Comparison of ENCODE assay signal across 15 mouse cellular contexts in the genomic region with DNA sequence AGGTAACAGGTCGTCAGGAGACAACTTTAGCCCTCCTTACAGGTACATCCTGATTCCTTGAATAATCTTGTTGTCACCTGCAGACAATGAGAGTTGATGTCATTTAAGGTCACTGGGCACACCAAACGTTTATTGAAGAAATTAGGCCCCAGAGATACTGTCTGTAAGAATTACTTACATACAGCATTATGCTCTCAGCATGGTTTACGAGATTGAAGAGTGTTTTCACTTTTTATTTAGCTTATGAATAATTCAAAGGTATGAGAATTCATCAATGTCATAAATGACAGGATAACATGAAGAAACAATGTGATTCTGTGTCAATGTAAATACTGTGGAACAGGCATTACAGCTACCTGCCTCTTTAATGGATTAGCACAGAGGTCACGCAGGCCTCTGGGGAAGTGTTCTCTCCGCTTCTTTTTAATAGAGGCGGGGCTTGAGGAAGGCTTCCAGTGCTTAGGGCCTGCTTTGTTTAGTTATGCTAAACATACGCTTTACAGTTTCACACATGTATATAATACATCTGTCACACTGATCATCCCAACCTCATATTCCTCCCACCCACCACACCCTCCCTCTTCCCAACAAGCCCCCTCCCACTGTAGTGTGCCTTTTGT. TPM values are rescaled to one million over a fixed set of nuclear protein-coding genes. Genes with fewer than 3 reads are reported as not detected.
DNase-seq lines count a peak whose midpoint lies in the region; ATAC-seq and TF ChIP-seq lines count a peak whose summit lies in the region.
"Had no signal": no experiment of that assay in that cellular context is flagged by ENCODE, and none has a peak within 500 bp of the region (broad histone marks: within the 10 kb centered on the region; RNA-seq: fewer than 3 reads in every experiment).

No protein-coding gene starts in this region.

- no peaks in the 10 kb centered on the region for H3K9me3 ChIP-seq in midbrain, embryonic 11.5 days (ENCODE audit: control insufficient read depth, low read length)
- no peaks in the 10 kb centered on the region for H3K9me3 ChIP-seq in midbrain, embryonic 10.5 days (replicated peaks)
- H3K9me3 ChIP-seq in forebrain, embryonic 16.5 days (ENCODE audit: control insufficient read depth, low read length): no peaks in the 10 kb centered on the region
- H3K9me3 ChIP-seq in midbrain, embryonic 15.5 days: no peaks in the 10 kb centered on the region
- H3K9me3 ChIP-seq: embryonic facial prominence, embryonic 12.5 days; heart, embryonic 13.5 days; liver, embryonic 12.5 days had no signal

- peaks cover 7% of the 10 kb centered on the region; the same call in 1 of the 2 replicates for H3K4me1 ChIP-seq in midbrain, embryonic 11.5 days (ENCODE audit: control insufficient read depth, insufficient read depth, low read length)
- peaks cover 3% of the 10 kb centered on the region for H3K4me1 ChIP-seq in midbrain, embryonic 10.5 days
- H3K4me1 ChIP-seq in bone marrow macrophage, adult 2 months (ENCODE audit: control insufficient read depth, insufficient read depth, low read length): peaks cover 32% of the 10 kb centered on the region
- H3K4me1 ChIP-seq in forebrain, embryonic 16.5 days (replicated peaks; ENCODE audit: control insufficient read depth, insufficient read depth, low read length): peaks cover 10% of the 10 kb centered on the region
- peaks cover 9% of the 10 kb centered on the region for H3K4me1 ChIP-seq in midbrain, embryonic 15.5 days
- H3K4me1 ChIP-seq: liver, embryonic 12.5 days had no signal

- WGBS in midbrain, embryonic 11.5 days: 79% methylated on average over 7 of the region's 7 CpGs
- WGBS in midbrain, embryonic 10.5 days: 80% methylated on average over 7 of the region's 7 CpGs
- 53% methylated on average over 7 of the region's 7 CpGs for WGBS in forebrain, embryonic 16.5 days
- 42% methylated on average over 7 of the region's 7 CpGs for WGBS in midbrain, embryonic 15.5 days

- no peak overlapping the region for H3K4me3 ChIP-seq in midbrain, embryonic 11.5 days (ENCODE audit: low read depth, low read length)
- H3K4me3 ChIP-seq in midbrain, embryonic 10.5 days: no peak overlapping the region
- no peak overlapping the region for H3K4me3 ChIP-seq in bone marrow macrophage, adult 2 months (ENCODE audit: insufficient read depth, low read length)
- no peak overlapping the region for H3K4me3 ChIP-seq in forebrain, embryonic 16.5 days (replicated peaks; ENCODE audit: low read length)
- H3K4me3 ChIP-seq in midbrain, embryonic 15.5 days: no peak overlapping the region
- H3K4me3 ChIP-seq: embryonic facial prominence, embryonic 12.5 days; heart, embryonic 13.5 days; layer of hippocampus, adult 2 months; liver, embryonic 12.5 days had no signal

- TF ChIP-seq CTCF in bone marrow macrophage, adult 2 months (IDR thresholded peaks at IDR 0.05; ENCODE audit: low read depth, low read length): no peak

- peak; percentile 77 for DNase-seq in midbrain, embryonic 11.5 days (ENCODE audit: low spot score, missing footprints)
- no peak for DNase-seq in midbrain, embryonic 10.5 days (ENCODE audit: low spot score)
- DNase-seq in heart, adult 18-20 months: no peak
- no peak for DNase-seq in cerebellum, adult 9-10 months
- DNase-seq: cerebellum, adult 11-12 months; kidney, adult 11 months; kidney, postnatal 10 days; thymus, adult 18-20 months had no signal

- H3K27ac ChIP-seq in midbrain, embryonic 11.5 days (ENCODE audit: low read depth, low read length): no peak overlapping the region
- H3K27ac ChIP-seq in midbrain, embryonic 10.5 days (replicated peaks): no peak overlapping the region
- H3K27ac ChIP-seq in bone marrow macrophage, adult 2 months (ENCODE audit: insufficient read depth, low read depth, low read length): peak overlapping the region; percentile 10
- peak overlapping the region; percentile 10; the same call in 1 of the 2 replicates for H3K27ac ChIP-seq in forebrain, embryonic 16.5 days (ENCODE audit: low read length)
- H3K27ac ChIP-seq in midbrain, embryonic 15.5 days: no peak overlapping the region
- H3K27ac ChIP-seq: embryonic facial prominence, embryonic 12.5 days; heart, embryonic 13.5 days; layer of hippocampus, adult 2 months; liver, embryonic 12.5 days had no signal

- H3K4me2 ChIP-seq in midbrain, embryonic 11.5 days: no peak overlapping the region
- no peak overlapping the region for H3K4me2 ChIP-seq in forebrain, embryonic 16.5 days (ENCODE audit: low read length)
- H3K4me2 ChIP-seq in midbrain, embryonic 15.5 days: no peak overlapping the region
- H3K4me2 ChIP-seq: embryonic facial prominence, embryonic 12.5 days; heart, embryonic 13.5 days; liver, embryonic 12.5 days had no signal

- no peaks in the 10 kb centered on the region for H3K36me3 ChIP-seq in midbrain, embryonic 11.5 days (ENCODE audit: control insufficient read depth, insufficient read depth, low read length)
- H3K36me3 ChIP-seq in midbrain, embryonic 10.5 days: no peaks in the 10 kb centered on the region
- H3K36me3 ChIP-seq in forebrain, embryonic 16.5 days (ENCODE audit: control insufficient read depth, insufficient read depth): no peaks in the 10 kb centered on the region
- no peaks in the 10 kb centered on the region for H3K36me3 ChIP-seq in midbrain, embryonic 15.5 days (replicated peaks)
- H3K36me3 ChIP-seq: embryonic facial prominence, embryonic 12.5 days; heart, embryonic 13.5 days; liver, embryonic 12.5 days had no signal

- ATAC-seq in midbrain, embryonic 11.5 days (ENCODE audit: low FRiP score): peak; percentile 42; the same call in 1 of the 2 replicates
- peak; percentile 81 for ATAC-seq in forebrain, embryonic 16.5 days
- ATAC-seq in midbrain, embryonic 15.5 days (replicated peaks): peak; percentile 69
- ATAC-seq: liver, embryonic 12.5 days had no signal

- no peaks in the 10 kb centered on the region for H3K27me3 ChIP-seq in midbrain, embryonic 11.5 days (ENCODE audit: control insufficient read depth, insufficient read depth, low read length)
- no peaks in the 10 kb centered on the region for H3K27me3 ChIP-seq in midbrain, embryonic 10.5 days (ENCODE audit: low read depth, poor library complexity, severe bottlenecking)
- H3K27me3 ChIP-seq in forebrain, embryonic 16.5 days (replicated peaks; ENCODE audit: control insufficient read depth, insufficient read depth, low read length): no peaks in the 10 kb centered on the region
- no peaks in the 10 kb centered on the region for H3K27me3 ChIP-seq in midbrain, embryonic 15.5 days (replicated peaks)
- H3K27me3 ChIP-seq: embryonic facial prominence, embryonic 12.5 days; heart, embryonic 13.5 days; liver, embryonic 12.5 days had no signal

- TF ChIP-seq POLR2A in bone marrow macrophage, adult 2 months (IDR thresholded peaks at IDR 0.05; ENCODE audit: borderline replicate concordance, low read depth, low read length): no peak

- no peak overlapping the region for H3K9ac ChIP-seq in midbrain, embryonic 11.5 days (ENCODE audit: low read length)
- no peak overlapping the region for H3K9ac ChIP-seq in forebrain, embryonic 16.5 days (replicated peaks; ENCODE audit: low read depth, low read length)
- H3K9ac ChIP-seq in midbrain, embryonic 15.5 days: no peak overlapping the region
- H3K9ac ChIP-seq: embryonic facial prominence, embryonic 12.5 days; heart, embryonic 13.5 days; liver, embryonic 12.5 days had no signal

RNA-seq across cellular contexts. Expression of a gene that starts 37.2 kb away (rescaled TPM):
- polyA plus RNA-seq in midbrain, embryonic 11.5 days (2014; fragmentation: Nextera tagmentation; extraction: Ambion mirVana): 7.0 and 7.7 TPM in 2 replicates
- 6.1 and 7.2 TPM in 2 replicates for polyA plus RNA-seq in midbrain, embryonic 10.5 days (2016; fragmentation: Nextera tagmentation; extraction: Ambion mirVana)
- polyA plus RNA-seq in bone marrow macrophage, adult 2 months (2012; ENCODE audit: insufficient read depth, insufficient read length, missing spikeins): 19.3 and 23.2 TPM in 2 replicates
- 5.4 and 6.3 TPM in 2 replicates for polyA plus RNA-seq in forebrain, embryonic 16.5 days (2015; fragmentation: Nextera tagmentation; extraction: Ambion mirVana)
- polyA plus RNA-seq in midbrain, embryonic 15.5 days (2015; fragmentation: Nextera tagmentation; extraction: Ambion mirVana): 6.7 TPM in 2 replicates
- total RNA-seq in heart, adult 18-20 months (2021): 100 to 1,000 TPM; 177 to 181 TPM

Comparison
In these comparisons a context has a peak if more than half of its experiments do, and no peak if none do; other contexts are left out.
1. H3K27ac ChIP-seq: peak in bone marrow macrophage, adult 2 months (single experiment) and forebrain, embryonic 16.5 days (single experiment); none in midbrain, embryonic 11.5 days (single experiment), midbrain, embryonic 10.5 days (single experiment) and midbrain, embryonic 15.5 days (single experiment).
2. Peak in every context shown above with its lines, with median percentiles within 50 percentile points of each other: ATAC-seq.